Mouse (Mus musculus) small intestine, adult 2 months (tissue): ENCODE measurements around the gene Pilrb1.

Source experiments
- CTCF ChIP-seq: fragments of 200-500 bp; IDR thresholded peaks from 2 replicates; pipeline ENCODE4 v1.5.1; 2012; ENCODE audit warnings: low read depth, mild to moderate bottlenecking, control low read depth, inconsistent platforms, low read length, moderate library complexity, mixed read lengths; ENCODE audit not compliant: insufficient replicate concordance, insufficient read length; ENCODE audit errors: extremely low read depth
- POLR2A ChIP-seq: fragments of 200-500 bp; IDR thresholded peaks from 2 replicates; pipeline ENCODE4 v1.6.1; 2012; ENCODE audit warnings: low read depth, mild to moderate bottlenecking, control low read depth, inconsistent platforms, low read length, moderate library complexity

DNA sequence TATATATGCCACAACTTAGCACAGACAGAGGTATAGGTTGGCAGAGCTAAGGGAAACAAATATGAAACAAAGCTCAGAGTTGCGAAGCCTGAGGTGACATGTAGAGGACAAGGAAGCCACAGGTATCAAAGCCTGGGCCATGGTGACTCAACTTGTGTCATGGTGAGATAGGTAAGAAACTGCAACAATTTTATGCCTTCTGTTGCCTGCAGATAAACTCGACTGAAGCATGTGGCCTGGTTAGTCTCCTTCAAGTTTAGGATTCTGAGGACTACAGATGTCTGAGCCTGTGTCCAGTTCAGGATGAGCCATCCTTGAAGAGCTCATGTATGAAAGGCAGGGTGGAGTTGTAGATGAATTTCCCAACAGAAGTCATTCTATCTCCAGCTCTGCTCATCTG is 17.1 kb upstream of the Pilrb1 start:
- no peak for TF ChIP-seq CTCF
- no peak for TF ChIP-seq POLR2A
